11 mouse cellular contexts compared by ENCODE assay signal in genomic region chr19:15726785-15727406, GRCm38 (mm10).
DNase-seq lines count a peak whose midpoint lies in the region; ATAC-seq lines count a peak whose summit lies in the region.
"Had no signal": no experiment of that assay in that cellular context is flagged by ENCODE, and none has a peak within 500 bp of the region (broad histone marks: within the 10 kb centered on the region; RNA-seq: fewer than 3 reads in every experiment).

No protein-coding gene starts in this region.

- no peak overlapping the region for H3K9ac ChIP-seq in midbrain, embryonic 11.5 days (ENCODE audit: low read length)

- H3K4me3 ChIP-seq in midbrain, embryonic 11.5 days (ENCODE audit: low read depth, low read length) = no peak overlapping the region

- ATAC-seq in midbrain, embryonic 11.5 days (ENCODE audit: low FRiP score) = peak; percentile 85
- ATAC-seq: activated CD4-positive, CD25-positive, alpha-beta regulatory T cell, adult 4 months had no signal

- H3K4me1 ChIP-seq in midbrain, embryonic 11.5 days (ENCODE audit: control insufficient read depth, insufficient read depth, low read length) = no peaks in the 10 kb centered on the region

- H3K4me2 ChIP-seq in midbrain, embryonic 11.5 days = no peak overlapping the region

- no peaks in the 10 kb centered on the region for H3K36me3 ChIP-seq in midbrain, embryonic 11.5 days (ENCODE audit: control insufficient read depth, insufficient read depth, low read length)

- 40% methylated on average over 13 of the region's 13 CpGs for WGBS in midbrain, embryonic 11.5 days

- DNase-seq in cerebellum, postnatal 14 days = peak; percentile 54
- no peak for DNase-seq in cerebellum, postnatal 25 days
- DNase-seq in forelimb bud, embryonic 11.5 days (ENCODE audit: low read depth, low spot score) = peak; percentile 29
- no peak for DNase-seq in midbrain, embryonic 11.5 days (ENCODE audit: low spot score, missing footprints)
- peak; percentile 24 for DNase-seq in retina, postnatal 7 days (ENCODE audit: low read depth, low spot score)
- DNase-seq in gastrocnemius, postnatal 36 days = no peak
- DNase-seq in lung, postnatal 25 days (ENCODE audit: low spot score) = no peak
- no peak for DNase-seq in lung, postnatal 14 days
- DNase-seq: kidney, postnatal 36 days; right cerebral cortex, postnatal 14 days had no signal

- no peak overlapping the region for H3K27ac ChIP-seq in midbrain, embryonic 11.5 days (ENCODE audit: low read depth, low read length)

- H3K27me3 ChIP-seq in midbrain, embryonic 11.5 days (ENCODE audit: control insufficient read depth, insufficient read depth, low read length) = peaks cover 15% of the 10 kb centered on the region

- intact Hi-C loops in gastrocnemius, postnatal 36 days (cut with DNase I) = no loop called here

- H3K9me3 ChIP-seq in midbrain, embryonic 11.5 days (ENCODE audit: control insufficient read depth, low read length) = no peaks in the 10 kb centered on the region

Comparison
In these comparisons a context has a peak if more than half of its experiments do, and no peak if none do; other contexts are left out.
1. DNase-seq: peak in cerebellum, postnatal 14 days (2 of 2), forelimb bud, embryonic 11.5 days (single experiment) and retina, postnatal 7 days (single experiment); none in cerebellum, postnatal 25 days (0 of 2), midbrain, embryonic 11.5 days (single experiment), gastrocnemius, postnatal 36 days (0 of 2), lung, postnatal 25 days (single experiment) and lung, postnatal 14 days (single experiment).